Mouse (Mus musculus) regulatory T cell (primary cell): ENCODE data around the gene E330021D16Rik.
"Not testable (repeated sequence)": the region's sequence is repeated elsewhere in the genome, so short reads cannot be mapped to it uniquely, and the experiment has no call there.

Experiments used
- in situ Hi-C: fragments of 300-600 bp; cut with MboI, MseI; formaldehyde crosslinking; loops from one replicate; pipeline ENCODE4 v1.15.1; 2025; ENCODE audit warnings: high pct_unique_total_duplicates

Gene E330021D16Rik

GRCm38 (mm10) chr6:136415133-136415775 is at the start of gene E330021D16Rik:
TSS of gene E330021D16Rik (minus strand) at chr6:136415569.
- in situ Hi-C loops, result no loop called here

GRCm38 (mm10) chr6:136465021-136465420 is 49.7 kb upstream of the E330021D16Rik start:
- in situ Hi-C loops, result loop anchor here (5.0 kb wide), 1 partner anchor 87 kb away; no protein-coding TSS in a partner anchor

- in situ Hi-C loops, result loop anchor here (5.0 kb wide), 1 partner anchor 42 kb away; no protein-coding TSS in a partner anchor
Observed at GRCm38 (mm10) chr6:136464121-136464621, 48.8 kb upstream of the E330021D16Rik start.

- in situ Hi-C loops, result loop anchor here (5.0 kb wide), 1 partner anchor 41 kb away; no protein-coding TSS in a partner anchor
Observed at GRCm38 (mm10) chr6:136463491-136463890, 48.1 kb upstream of the E330021D16Rik start.

- in situ Hi-C loops, result no loop called here
Observed at GRCm38 (mm10) chr6:136459156-136459555, 43.8 kb upstream of the E330021D16Rik start.

GRCm38 (mm10) chr6:136456302-136456701 is 40.9 kb upstream of the E330021D16Rik start:
- in situ Hi-C loops, result no loop called here

GRCm38 (mm10) chr6:136455696-136456095 is 40.3 kb upstream of the E330021D16Rik start:
- in situ Hi-C loops, result no loop called here

- in situ Hi-C loops, result no loop called here
Observed at GRCm38 (mm10) chr6:136452623-136453022, 37.3 kb upstream of the E330021D16Rik start.

GRCm38 (mm10) chr6:136450863-136451262 is 35.5 kb upstream of the E330021D16Rik start:
- in situ Hi-C loops, result no loop called here

GRCm38 (mm10) chr6:136449930-136450329 is 34.6 kb upstream of the E330021D16Rik start:
- in situ Hi-C loops, result loop anchor here (10.0 kb wide), 1 partner anchor 335 kb away; the partner anchor contains the start of gene Gucy2c

- in situ Hi-C loops, result loop anchor here (10.0 kb wide), 1 partner anchor 336 kb away; the partner anchor contains the start of gene Gucy2c
Observed at GRCm38 (mm10) chr6:136449270-136449692, 33.9 kb upstream of the E330021D16Rik start.

GRCm38 (mm10) chr6:136439205-136439604 is 23.8 kb upstream of the E330021D16Rik start:
- in situ Hi-C loops, result not testable (repeated sequence)

- in situ Hi-C loops, result not testable (repeated sequence)
Observed at GRCm38 (mm10) chr6:136436151-136436550, 20.8 kb upstream of the E330021D16Rik start.

GRCm38 (mm10) chr6:136433573-136433972 is 18.2 kb upstream of the E330021D16Rik start:
- in situ Hi-C loops, result no loop called here

GRCm38 (mm10) chr6:136431896-136432248 is 16.5 kb upstream of the E330021D16Rik start:
- in situ Hi-C loops, result no loop called here

- in situ Hi-C loops, result no loop called here
Observed at GRCm38 (mm10) chr6:136431169-136431895, 16.0 kb upstream of the E330021D16Rik start.

- in situ Hi-C loops, result no loop called here
Observed at GRCm38 (mm10) chr6:136429441-136429840, 14.1 kb upstream of the E330021D16Rik start.

GRCm38 (mm10) chr6:136428412-136428811 is 13.0 kb upstream of the E330021D16Rik start:
- in situ Hi-C loops, result no loop called here

- in situ Hi-C loops, result no loop called here
Observed at GRCm38 (mm10) chr6:136427240-136427639, 11.9 kb upstream of the E330021D16Rik start.

- in situ Hi-C loops, result no loop called here
Observed at GRCm38 (mm10) chr6:136425956-136426355, 10.6 kb upstream of the E330021D16Rik start.

GRCm38 (mm10) chr6:136424166-136424565 is 8.8 kb upstream of the E330021D16Rik start:
- in situ Hi-C loops, result loop anchor here (5.0 kb wide), 5 partner anchors 38 to 558 kb away; no protein-coding TSS in a partner anchor

- in situ Hi-C loops, result loop anchor here (5.0 kb wide), 5 partner anchors 39 to 559 kb away; no protein-coding TSS in a partner anchor
Observed at GRCm38 (mm10) chr6:136423201-136423600, 7.8 kb upstream of the E330021D16Rik start.
